Mouse (Mus musculus): ENCODE data around the gene Mrpl37. TPM values are rescaled to one million over a fixed set of nuclear protein-coding genes. Genes with fewer than 3 reads are reported as not detected.
"Not testable (repeated sequence)": the region's sequence is repeated elsewhere in the genome, so short reads cannot be mapped to it uniquely, and the experiment has no call there.

The Mrpl37 gene
- polyA plus RNA-seq (2012; rRNA removed): 72.7 and 76.4 TPM in 2 replicates

GRCm38 (mm10) chr4:107066252-107067124, at the start of gene Mrpl37, which contains the start of gene Cyb5rl:
Gene Mrpl37 (minus strand): TSS chr4:107066868.
Gene Cyb5rl (plus strand): TSS chr4:107066988.
- DNase-seq (ENCODE audit: extremely low spot score in 1 of 2, low spot score in 1 of 2): peak; percentile 95 to 99

GRCm38 (mm10) chr4:107114278-107114677, 47.6 kb upstream of the Mrpl37 start:
- no peak for DNase-seq (ENCODE audit: extremely low spot score in 1 of 2, low spot score in 1 of 2)

DNA sequence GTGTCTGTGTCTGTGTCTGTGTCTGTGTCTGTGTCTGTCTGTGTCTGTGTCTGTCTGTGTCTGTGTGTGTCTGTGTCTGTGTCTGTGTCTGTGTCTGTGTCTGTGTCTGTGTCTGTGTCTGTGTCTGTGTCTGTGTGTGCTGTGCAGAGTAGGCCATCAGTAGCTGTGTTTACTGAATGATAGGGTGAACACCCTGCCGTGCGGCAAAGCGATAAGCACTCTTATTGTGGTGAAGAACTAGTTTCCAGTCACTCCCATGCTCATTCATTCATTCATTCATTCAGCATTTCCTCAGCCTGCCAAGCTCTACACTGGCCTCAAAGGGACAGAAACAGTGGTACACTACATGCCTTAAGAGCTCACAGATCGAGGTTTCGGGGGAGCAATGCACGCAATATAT, 42.5 kb upstream of the Mrpl37 start:
- DNase-seq (ENCODE audit: extremely low spot score in 1 of 2, low spot score in 1 of 2): not testable (repeated sequence)

DNA sequence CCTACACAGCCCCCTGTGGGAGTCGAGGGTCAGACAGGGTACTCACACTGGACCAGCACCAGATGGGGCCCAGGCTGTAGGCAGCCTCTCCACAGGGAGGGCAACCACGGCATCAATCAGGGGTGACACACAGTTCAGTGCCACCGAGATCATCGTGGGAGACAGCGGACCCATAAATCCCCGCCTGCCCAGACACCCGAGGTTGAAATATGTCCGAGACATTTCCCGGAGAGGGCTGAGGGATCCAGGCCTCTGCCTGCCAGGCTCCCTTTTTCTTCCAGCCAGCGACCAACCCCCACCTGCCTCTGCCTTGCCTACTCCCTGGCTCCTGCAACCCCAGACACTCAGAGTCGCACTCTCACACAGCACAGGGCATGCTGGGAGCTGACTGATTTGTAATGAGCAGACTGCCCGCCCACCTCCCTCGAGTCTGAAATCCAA, 41.6 kb upstream of the Mrpl37 start:
- peak in 1 of 2 experiments; percentile 55 for DNase-seq (ENCODE audit: extremely low spot score in 1 of 2, low spot score in 1 of 2)

DNA sequence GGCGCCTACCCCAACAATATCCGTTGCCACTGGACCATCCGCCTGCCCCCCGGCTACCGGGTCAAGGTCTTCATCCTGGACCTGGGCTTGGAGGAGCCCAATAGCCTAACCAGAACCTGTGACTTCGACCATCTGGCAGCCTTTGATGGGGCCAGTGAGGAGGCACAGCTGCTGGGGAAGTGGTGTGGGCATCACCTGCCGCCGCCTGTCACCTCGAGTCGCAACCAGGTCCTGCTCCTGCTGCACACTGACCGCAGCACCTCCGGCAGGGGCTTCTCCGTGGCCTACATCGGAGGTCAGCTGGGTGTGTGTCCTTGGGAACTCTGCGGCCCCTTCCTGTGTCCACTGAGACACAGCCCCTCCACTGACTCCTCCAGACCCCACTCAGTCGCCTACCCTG, 40.1 kb upstream of the Mrpl37 start:
- no peak for DNase-seq (ENCODE audit: extremely low spot score in 1 of 2, low spot score in 1 of 2)

DNA sequence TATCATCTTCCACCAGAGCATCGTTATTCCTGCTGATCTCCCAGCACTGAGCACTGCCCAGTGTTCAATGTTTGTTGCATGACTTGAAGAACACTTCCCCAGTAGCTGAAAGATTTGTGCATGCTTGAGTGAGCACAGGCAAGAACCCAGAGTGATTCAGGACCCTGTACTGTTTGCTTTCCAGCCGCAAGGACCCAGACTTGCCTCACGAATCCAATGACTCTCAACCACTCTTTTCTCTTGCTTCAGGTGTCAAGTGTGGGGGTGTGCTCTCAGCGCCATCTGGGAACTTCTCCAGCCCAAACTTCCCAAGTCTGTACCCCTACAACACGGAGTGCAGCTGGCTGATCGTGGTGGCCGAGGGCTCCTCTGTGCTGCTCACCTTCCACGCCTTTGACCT, 35.6 kb upstream of the Mrpl37 start:
- no peak for DNase-seq (ENCODE audit: extremely low spot score in 1 of 2, low spot score in 1 of 2)

- DNase-seq (ENCODE audit: extremely low spot score in 1 of 2, low spot score in 1 of 2): no peak
Measured at GRCm38 (mm10) chr4:107098791-107099525, 32.3 kb upstream of the Mrpl37 start.

DNA sequence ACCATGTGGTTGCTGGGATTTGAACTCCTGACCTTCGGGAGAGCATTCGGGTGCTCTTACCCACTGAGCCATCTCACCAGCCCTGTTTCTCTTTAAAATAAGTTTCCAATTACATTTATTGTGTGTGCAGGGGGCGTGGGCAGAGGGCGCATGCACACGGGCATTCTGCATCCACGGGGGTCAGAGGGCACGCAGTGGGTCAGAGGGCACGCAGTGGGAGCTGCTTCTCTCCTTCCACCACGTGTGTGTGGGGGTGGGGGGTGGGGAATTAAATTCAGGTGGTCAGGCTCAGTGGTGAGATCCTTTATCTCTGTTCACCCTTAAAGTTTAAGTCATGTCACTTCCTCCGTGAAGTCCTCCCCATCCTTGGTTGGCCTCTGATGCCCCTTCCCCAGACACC, 31.7 kb upstream of the Mrpl37 start:
- DNase-seq (ENCODE audit: extremely low spot score in 1 of 2, low spot score in 1 of 2): no peak

DNA sequence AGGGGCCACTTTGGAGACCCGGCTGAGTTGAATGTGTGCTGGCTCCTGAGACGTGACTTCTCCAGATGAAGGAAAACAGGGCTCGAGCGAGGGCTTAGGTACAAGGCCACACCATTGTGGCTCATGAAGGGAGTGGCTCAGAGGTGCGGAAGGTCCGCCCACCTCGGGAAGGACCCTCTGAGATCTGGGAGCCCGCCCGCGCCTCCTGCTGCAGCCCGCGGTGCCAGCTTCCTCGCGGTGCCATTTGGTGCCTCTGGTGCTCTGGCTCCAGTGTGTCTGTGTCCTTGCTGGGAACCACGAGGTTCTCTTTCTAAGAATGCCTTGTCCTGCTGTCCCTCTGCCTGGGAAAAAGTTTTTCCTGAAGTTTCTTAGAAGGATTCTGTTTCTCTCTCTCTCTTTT, 31.2 kb upstream of the Mrpl37 start:
- no peak for DNase-seq (ENCODE audit: extremely low spot score in 1 of 2, low spot score in 1 of 2)

DNA sequence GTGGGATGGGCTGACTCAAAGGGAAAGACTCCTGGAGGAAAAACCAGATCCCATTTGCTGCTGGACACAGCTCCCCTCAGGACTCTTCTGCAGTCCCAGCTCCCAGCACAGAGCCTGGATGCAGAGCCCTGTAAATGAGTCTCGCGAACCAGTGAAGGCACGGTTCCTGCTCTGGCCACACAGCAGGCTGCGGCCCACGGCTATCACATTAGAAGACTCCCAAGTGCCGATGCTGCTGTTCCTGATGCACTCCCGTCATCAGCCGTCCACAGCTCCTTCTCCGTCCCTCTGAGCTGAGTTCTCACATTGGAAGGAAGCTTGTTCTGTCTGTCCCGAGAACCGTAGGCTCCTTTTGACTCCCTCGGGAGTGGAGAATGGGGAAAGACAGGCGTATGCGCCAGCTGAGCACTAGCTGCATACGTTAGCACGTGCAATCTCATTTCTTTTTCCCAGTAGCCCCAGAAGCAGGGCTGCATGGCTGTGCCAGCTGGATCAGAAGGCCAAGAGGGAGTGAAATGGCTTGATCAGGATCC, 30.2 kb upstream of the Mrpl37 start, which contains the start of gene Cdcp2:
Gene Cdcp2 (plus strand): TSS at position 51 of the 533 bp plus-strand sequence.
- no peak for DNase-seq (ENCODE audit: extremely low spot score in 1 of 2, low spot score in 1 of 2)

- no peak for DNase-seq (ENCODE audit: extremely low spot score in 1 of 2, low spot score in 1 of 2)
Measured at GRCm38 (mm10) chr4:107096043-107096442, 29.4 kb upstream of the Mrpl37 start.

- no peak for DNase-seq (ENCODE audit: extremely low spot score in 1 of 2, low spot score in 1 of 2)
Measured at GRCm38 (mm10) chr4:107094484-107095187, 28.0 kb upstream of the Mrpl37 start.

GRCm38 (mm10) chr4:107091696-107092095, 25.0 kb upstream of the Mrpl37 start:
- no peak for DNase-seq (ENCODE audit: extremely low spot score in 1 of 2, low spot score in 1 of 2)

DNA sequence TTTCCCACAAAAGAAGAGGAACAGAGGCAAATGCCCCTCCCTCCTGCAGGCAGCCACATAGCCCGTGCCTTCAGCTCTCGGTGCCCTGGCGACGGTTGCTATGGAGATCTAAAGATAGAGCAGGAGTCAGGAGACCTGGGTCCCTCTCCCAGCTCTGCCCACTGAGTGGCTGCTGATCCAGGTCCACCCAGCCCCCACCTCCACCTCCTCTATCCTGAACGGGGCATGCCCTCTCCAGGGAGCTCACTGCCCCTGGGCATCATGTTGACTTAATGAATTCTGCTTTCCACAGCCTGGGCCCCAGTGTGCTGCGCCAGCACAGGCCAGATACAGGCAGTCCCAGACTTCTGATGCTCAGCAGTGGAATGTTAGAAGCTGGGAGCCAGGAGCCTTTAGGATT, 18.2 kb upstream of the Mrpl37 start:
- DNase-seq (ENCODE audit: extremely low spot score in 1 of 2, low spot score in 1 of 2): peak; percentile 83

DNA sequence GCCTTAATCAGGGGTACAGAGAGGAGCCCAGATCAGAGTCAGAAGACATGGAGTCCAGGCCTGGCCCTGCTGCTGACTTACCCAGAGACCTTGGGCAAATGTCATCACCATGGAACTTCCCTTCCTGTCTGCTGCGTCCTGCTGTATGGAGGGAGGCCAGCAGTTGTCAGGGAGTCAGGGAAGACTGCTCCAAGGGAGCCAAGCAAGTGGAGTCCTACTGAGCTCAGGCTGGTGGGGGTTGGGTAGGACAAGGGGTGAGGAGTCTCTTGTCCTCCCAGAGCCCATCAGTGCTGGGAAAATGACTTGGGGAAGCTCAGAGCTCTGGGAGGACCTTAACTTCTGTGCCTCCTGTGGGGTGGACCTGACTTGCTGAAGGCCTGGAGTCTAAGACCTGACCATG, 17.7 kb upstream of the Mrpl37 start:
- DNase-seq (ENCODE audit: extremely low spot score in 1 of 2, low spot score in 1 of 2): peak in 1 of 2 experiments; percentile 17

GRCm38 (mm10) chr4:107083126-107083525, 16.5 kb upstream of the Mrpl37 start:
- DNase-seq (ENCODE audit: extremely low spot score in 1 of 2, low spot score in 1 of 2): no peak

- DNase-seq (ENCODE audit: extremely low spot score in 1 of 2, low spot score in 1 of 2): no peak
Measured at GRCm38 (mm10) chr4:107082185-107082584, 15.5 kb upstream of the Mrpl37 start.

DNA sequence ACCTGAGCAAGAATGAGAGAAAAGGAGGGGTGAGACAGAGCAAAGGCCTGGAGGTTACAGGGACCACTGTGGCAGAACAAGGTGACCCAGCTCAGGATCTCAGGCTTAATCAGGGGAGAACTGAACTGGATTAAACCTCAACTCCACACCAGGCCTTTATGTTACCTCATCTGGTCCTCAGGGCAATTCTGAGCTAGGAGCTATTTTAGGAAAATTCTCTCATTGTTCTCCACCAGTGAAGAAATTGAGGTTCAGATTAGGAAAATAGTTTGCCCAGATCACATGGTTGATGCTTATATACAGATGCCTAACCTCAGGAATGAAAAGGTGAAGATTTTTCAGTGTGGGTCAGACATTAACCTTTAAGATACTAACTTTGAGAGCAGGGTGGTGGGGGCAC, 13.0 kb upstream of the Mrpl37 start:
- no peak for DNase-seq (ENCODE audit: extremely low spot score in 1 of 2, low spot score in 1 of 2)

DNA sequence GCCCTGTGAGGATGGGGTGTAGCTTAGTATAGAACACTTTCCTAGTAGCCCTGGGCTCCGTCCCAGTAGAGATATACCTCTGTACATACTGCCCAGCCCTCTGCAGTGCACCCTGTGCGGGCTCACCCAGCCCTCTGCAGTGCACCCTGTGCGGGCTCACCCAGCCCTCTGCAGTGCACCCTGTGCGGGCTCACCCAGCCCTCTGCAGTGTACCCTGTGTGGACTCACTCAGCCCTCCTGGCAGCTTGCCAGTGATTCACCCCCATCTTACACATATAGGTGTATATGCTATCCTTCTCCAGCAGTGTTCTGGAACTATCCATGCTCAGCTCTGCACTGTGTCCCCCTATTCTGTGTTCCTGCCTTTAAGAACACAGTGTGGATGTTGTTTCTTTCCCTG, 12.2 kb upstream of the Mrpl37 start:
- DNase-seq (ENCODE audit: extremely low spot score in 1 of 2, low spot score in 1 of 2): no peak

- peak in 1 of 2 experiments; percentile 37 for DNase-seq (ENCODE audit: extremely low spot score in 1 of 2, low spot score in 1 of 2)
Measured at GRCm38 (mm10) chr4:107075456-107075855, 8.8 kb upstream of the Mrpl37 start.

GRCm38 (mm10) chr4:107072343-107072742, 5.7 kb upstream of the Mrpl37 start:
- no peak for DNase-seq (ENCODE audit: extremely low spot score in 1 of 2, low spot score in 1 of 2)

Data from frontal cortex, adult 2 months (tissue).